10 mouse cellular contexts compared by ENCODE assay signal in genomic region chr12:72348508-72348907, GRCm38 (mm10).
"Had no signal": no experiment of that assay in that cellular context is flagged by ENCODE, and none has a peak within 500 bp of the region (broad histone marks: within the 10 kb centered on the region; RNA-seq: fewer than 3 reads in every experiment).

No protein-coding gene starts in this region.

- DNase-seq: kidney, postnatal 4 days; lung, adult 18-20 months; midbrain, embryonic 14.5 days; thymus, postnatal 4 days had no signal

- H3K4me2 ChIP-seq: limb, embryonic 15.5 days; neural tube, embryonic 12.5 days had no signal

- H3K4me1 ChIP-seq: limb, embryonic 15.5 days had no signal

- H3K36me3 ChIP-seq: limb, embryonic 15.5 days; neural tube, embryonic 12.5 days had no signal

- H3K27me3 ChIP-seq: limb, embryonic 15.5 days; neural tube, embryonic 12.5 days had no signal

- H3K9me3 ChIP-seq: limb, embryonic 15.5 days; neural tube, embryonic 12.5 days had no signal

- H3K9ac ChIP-seq: limb, embryonic 15.5 days; liver, embryonic 14.5 days; neural tube, embryonic 12.5 days had no signal

- H3K4me3 ChIP-seq: layer of hippocampus, adult 2 months; limb, embryonic 15.5 days; neural tube, embryonic 12.5 days had no signal

- H3K27ac ChIP-seq: kidney, postnatal 0 days; layer of hippocampus, adult 2 months; limb, embryonic 15.5 days; liver, embryonic 14.5 days; neural tube, embryonic 12.5 days; stomach, postnatal 0 days had no signal
